In the genomic region with DNA sequence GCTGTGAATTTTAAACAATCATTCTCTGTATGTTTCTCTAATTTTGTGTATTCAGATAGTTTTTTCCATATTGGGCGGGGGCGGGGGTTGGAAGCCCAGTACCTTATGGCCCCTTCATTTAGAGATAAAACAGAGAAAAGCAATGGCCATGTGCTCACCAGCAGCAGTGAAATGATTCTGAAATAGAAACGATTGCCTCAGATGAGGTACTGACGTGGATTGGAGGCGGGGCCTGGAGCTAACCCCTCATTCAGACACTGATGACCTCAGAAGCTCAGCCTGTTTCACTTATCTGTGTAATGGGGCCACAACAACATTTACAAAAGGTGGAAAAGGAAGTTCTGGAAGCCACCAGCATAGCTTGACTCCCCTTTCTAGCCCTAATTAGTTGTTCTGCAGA, we compare ENCODE assay signal across 12 mouse cellular contexts.
DNase-seq lines count a peak whose midpoint lies in the region; ATAC-seq and TF ChIP-seq lines count a peak whose summit lies in the region.
"Had no signal": no experiment of that assay in that cellular context is flagged by ENCODE, and none has a peak within 500 bp of the region (broad histone marks: within the 10 kb centered on the region; RNA-seq: fewer than 3 reads in every experiment).

No protein-coding gene starts in this region.

- H3K9ac ChIP-seq in heart, adult 2 months (ENCODE audit: low read depth, low read length): no peak overlapping the region
- H3K9ac ChIP-seq in hindbrain, embryonic 16.5 days (ENCODE audit: low read depth, low read length): no peak overlapping the region
- H3K9ac ChIP-seq in neural tube, embryonic 14.5 days (replicated peaks; ENCODE audit: low read depth, low read length): no peak overlapping the region
- H3K9ac ChIP-seq: liver, embryonic 14.5 days had no signal

- H3K4me2 ChIP-seq in hindbrain, embryonic 16.5 days (ENCODE audit: low read length): no peak overlapping the region
- H3K4me2 ChIP-seq in neural tube, embryonic 14.5 days (ENCODE audit: low read depth, low read length): no peak overlapping the region

- H3K36me3 ChIP-seq in heart, embryonic 10.5 days: no peaks in the 10 kb centered on the region
- H3K36me3 ChIP-seq in heart, adult 2 months (ENCODE audit: control insufficient read depth, insufficient read depth, low read length): no peaks in the 10 kb centered on the region
- no peaks in the 10 kb centered on the region for H3K36me3 ChIP-seq in forebrain, embryonic 10.5 days (replicated peaks)
- H3K36me3 ChIP-seq in hindbrain, embryonic 16.5 days (ENCODE audit: control insufficient read depth, insufficient read depth, low read length): no peaks in the 10 kb centered on the region
- no peaks in the 10 kb centered on the region for H3K36me3 ChIP-seq in neural tube, embryonic 14.5 days (ENCODE audit: control insufficient read depth, insufficient read depth, low read length)
- H3K36me3 ChIP-seq: heart, embryonic 12.5 days had no signal

- TF ChIP-seq CTCF in heart, adult 2 months (IDR thresholded peaks at IDR 0.05): no peak

- TF ChIP-seq POLR2A in heart, adult 2 months (IDR thresholded peaks at IDR 0.05; ENCODE audit: insufficient read depth, low read depth, low read length): no peak

- 13% methylated on average over 5 of the region's 5 CpGs for WGBS in heart, embryonic 10.5 days
- 56% methylated on average over 5 of the region's 5 CpGs for WGBS in heart, adult 2 months
- 4% methylated on average over 5 of the region's 5 CpGs for WGBS in forebrain, embryonic 10.5 days
- WGBS in hindbrain, embryonic 16.5 days: 12% methylated on average over 5 of the region's 5 CpGs
- 5% methylated on average over 5 of the region's 5 CpGs for WGBS in neural tube, embryonic 14.5 days

- intact Hi-C loops in heart, adult 2 months (cut with DNase I): no loop called here

- H3K79me2 ChIP-seq in heart, adult 2 months (replicated peaks; ENCODE audit: control insufficient read depth, insufficient read depth, low read length): no peaks in the 10 kb centered on the region

- peaks cover 38% of the 10 kb centered on the region for H3K27me3 ChIP-seq in heart, embryonic 10.5 days (ENCODE audit: insufficient read depth, poor library complexity, severe bottlenecking)
- no peaks in the 10 kb centered on the region for H3K27me3 ChIP-seq in heart, adult 2 months (ENCODE audit: control insufficient read depth, insufficient read depth, low read length)
- H3K27me3 ChIP-seq in forebrain, embryonic 10.5 days (ENCODE audit: poor library complexity, severe bottlenecking): peaks cover 92% of the 10 kb centered on the region
- H3K27me3 ChIP-seq in hindbrain, embryonic 16.5 days (replicated peaks; ENCODE audit: control insufficient read depth, insufficient read depth, low read length): peaks cover 2% of the 10 kb centered on the region; the same call in 1 of the 2 replicates
- H3K27me3 ChIP-seq in neural tube, embryonic 14.5 days (ENCODE audit: control insufficient read depth, insufficient read depth, low read length): no peaks in the 10 kb centered on the region; the same call in 1 of the 2 replicates

- peak; percentile 14; the same call in 1 of the 2 replicates for ATAC-seq in hindbrain, embryonic 16.5 days
- ATAC-seq in neural tube, embryonic 14.5 days (ENCODE audit: low read depth): peak; percentile 44
- no peak for ATAC-seq in megakaryocyte-erythroid progenitor cell, adult 5-6 weeks (replicated peaks; ENCODE audit: low FRiP score, low TSS enrichment, poor library complexity, severe bottlenecking)

- DNase-seq in heart, embryonic 10.5 days (ENCODE audit: low spot score): no peak
- no peak for DNase-seq in heart, adult 2 months
- peak; percentile 71 for DNase-seq in forebrain, embryonic 10.5 days (ENCODE audit: extremely low spot score, low spot score)
- no peak for DNase-seq in kidney, postnatal 36 days
- no peak for DNase-seq in T-cell, adult 2 months (ENCODE audit: low spot score)
- DNase-seq: kidney, adult 18-20 months; thymus, postnatal 36 days had no signal

- peak overlapping the region; percentile 16; the same call in 1 of the 2 replicates for H3K27ac ChIP-seq in heart, embryonic 10.5 days
- H3K27ac ChIP-seq in heart, adult 2 months: no peak overlapping the region
- peak overlapping the region; percentile 80; the same call in 1 of the 2 replicates for H3K27ac ChIP-seq in forebrain, embryonic 10.5 days
- 0 out of 2 replicates have a peak overlapping the region, but pooled peaks have one; percentile 1 for H3K27ac ChIP-seq in hindbrain, embryonic 16.5 days (ENCODE audit: low read depth, low read length)
- H3K27ac ChIP-seq in neural tube, embryonic 14.5 days (ENCODE audit: low read depth, low read length): no peak overlapping the region
- H3K27ac ChIP-seq: liver, embryonic 14.5 days had no signal

- H3K9me3 ChIP-seq in heart, embryonic 10.5 days: no peaks in the 10 kb centered on the region
- H3K9me3 ChIP-seq in forebrain, embryonic 10.5 days: peaks cover 4% of the 10 kb centered on the region; the same call in 1 of the 2 replicates
- no peaks in the 10 kb centered on the region for H3K9me3 ChIP-seq in hindbrain, embryonic 16.5 days (ENCODE audit: control insufficient read depth, low read length)
- no peaks in the 10 kb centered on the region for H3K9me3 ChIP-seq in neural tube, embryonic 14.5 days (ENCODE audit: control insufficient read depth, low read length)
- H3K9me3 ChIP-seq: heart, embryonic 12.5 days had no signal

- H3K4me3 ChIP-seq in heart, embryonic 10.5 days: no peak overlapping the region
- no peak overlapping the region for H3K4me3 ChIP-seq in heart, adult 2 months
- H3K4me3 ChIP-seq in forebrain, embryonic 10.5 days: 0 out of 2 replicates have a peak overlapping the region, but pooled peaks have one; percentile 37
- H3K4me3 ChIP-seq in hindbrain, embryonic 16.5 days (ENCODE audit: low read length): no peak overlapping the region
- H3K4me3 ChIP-seq in neural tube, embryonic 14.5 days (ENCODE audit: low read depth, low read length): no peak overlapping the region
- H3K4me3 ChIP-seq: heart, embryonic 12.5 days had no signal

- H3K4me1 ChIP-seq in heart, embryonic 10.5 days: peaks cover 41% of the 10 kb centered on the region
- H3K4me1 ChIP-seq in heart, adult 2 months (ENCODE audit: control insufficient read depth, insufficient read depth, low read length): peaks cover 2% of the 10 kb centered on the region; the same call in 1 of the 2 replicates
- peaks cover 69% of the 10 kb centered on the region for H3K4me1 ChIP-seq in forebrain, embryonic 10.5 days
- H3K4me1 ChIP-seq in hindbrain, embryonic 16.5 days (ENCODE audit: control insufficient read depth, insufficient read depth, low read depth, low read length): peaks cover 8% of the 10 kb centered on the region
- peaks cover 7% of the 10 kb centered on the region; the same call in 1 of the 2 replicates for H3K4me1 ChIP-seq in neural tube, embryonic 14.5 days (ENCODE audit: control insufficient read depth, insufficient read depth, low read length)

- no peak for TF ChIP-seq EP300 in heart, adult 2 months (IDR thresholded peaks at IDR 0.05; ENCODE audit: insufficient read depth, low read depth, low read length)

Comparison
In these comparisons a context has a peak if more than half of its experiments do, and no peak if none do; other contexts are left out.
1. H3K27ac ChIP-seq: peak in heart, embryonic 10.5 days (single experiment), forebrain, embryonic 10.5 days (single experiment) and hindbrain, embryonic 16.5 days (single experiment); none in heart, adult 2 months (single experiment) and neural tube, embryonic 14.5 days (single experiment).